Mouse (Mus musculus): ENCODE data around the gene Ctcfl.

- TF ChIP-seq POLR2A (IDR thresholded peaks at IDR 0.05; ENCODE audit: extremely low read depth, insufficient read depth, low read length) (no peak), CTCF (IDR thresholded peaks at IDR 0.05; ENCODE audit: low read depth, low read length) (no peak)
Observed at GRCm38 (mm10) chr2:173083712-173084475, 35.4 kb downstream of the Ctcfl start.

Measured in liver, adult 2 months (tissue).